Mouse (Mus musculus) CH12.LX (cell line): ENCODE results near the gene Myo16. TPM values are rescaled to one million over a fixed set of nuclear protein-coding genes. Genes with fewer than 3 reads are reported as not detected.
A peak's percentile ranks its signal among the peaks of the same experiment; 100 is the strongest.

Experiments used
- DNase-seq: peaks from one replicate; pipeline ENCODE4 v3.0.0-alpha.2; 2013; ENCODE audit errors: extremely low read depth
- H3K27ac ChIP-seq: 2 replicates; pipeline ENCODE4 v1.5.1; 2012; ENCODE audit warnings: low read depth, mild to moderate bottlenecking, control low read depth, moderate library complexity; ENCODE audit not compliant: insufficient read depth
- H3K27me3 ChIP-seq: replicated peaks from 2 replicates; pipeline ENCODE3; 2012; ENCODE audit warnings: inconsistent platforms
- H3K36me3 ChIP-seq, 2 experiments: replicated peaks in 1 of 2; 2 replicates each; pipeline versions ENCODE3 to v1.6.1; 2012; ENCODE audit warnings: inconsistent platforms in 1 of 2, low read length in 1 of 2, mild to moderate bottlenecking in 1 of 2, mixed read lengths in 1 of 2, moderate library complexity in 1 of 2; ENCODE audit not compliant: control insufficient read depth in 1 of 2, insufficient read depth in 1 of 2
- H3K4me1 ChIP-seq, 2 experiments: 2 replicates each; pipeline ENCODE4 v1.6.1; 2012; ENCODE audit warnings: inconsistent platforms in 1 of 2, moderate library complexity in 1 of 2; ENCODE audit not compliant: insufficient read depth in 2 of 2, control insufficient read depth in 1 of 2
- H3K4me2 ChIP-seq: 2 replicates; pipeline ENCODE4 v1.6.1; 2012; ENCODE audit warnings: low read depth, mild to moderate bottlenecking, control low read depth; ENCODE audit not compliant: poor library complexity, insufficient read depth, severe bottlenecking
- H3K4me3 ChIP-seq, 3 experiments: fragments of 150-350 bp in 1 of 3; sonication (generic) in 1 of 3; replicated peaks in 1 of 3; 2 replicates each; pipeline versions ENCODE3 to v1.5.1; 2011 to 2012; ENCODE audit warnings: low read depth in 2 of 3, low read length in 2 of 3, mild to moderate bottlenecking in 2 of 3, moderate library complexity in 2 of 3, control low read depth in 1 of 3, improper control_type of control experiment in 1 of 3, inconsistent platforms in 1 of 3, mixed read lengths in 1 of 3; ENCODE audit not compliant: poor library complexity in 1 of 3
- H3K79me2 ChIP-seq: replicated peaks from 2 replicates; pipeline ENCODE4 v1.6.1; 2012; ENCODE audit warnings: mild to moderate bottlenecking, moderate library complexity; ENCODE audit not compliant: control insufficient read depth, poor library complexity, insufficient read depth, severe bottlenecking; ENCODE audit errors: extremely low read depth
- H3K9ac ChIP-seq: 2 replicates; pipeline ENCODE4 v1.6.1; 2012; ENCODE audit warnings: low read depth, mild to moderate bottlenecking, control low read depth, moderate library complexity; ENCODE audit not compliant: insufficient read depth
- H3K9me3 ChIP-seq: replicated peaks from 2 replicates; pipeline ENCODE3; 2012; ENCODE audit warnings: low read length, inconsistent platforms, mixed read lengths
- CHD2 ChIP-seq: IDR thresholded peaks from 2 replicates; pipeline ENCODE4 v1.6.1; 2011; ENCODE audit warnings: low read length, improper control_type of control experiment
- CTCF ChIP-seq, 2 experiments: IDR thresholded peaks in 1 of 2; conservative IDR thresholded peaks in 1 of 2; 2 replicates each; pipeline ENCODE4 v1.5.1; 2011 to 2012; ENCODE audit warnings: low read depth in 2 of 2, low read length in 2 of 2, improper control_type of control experiment in 1 of 2, inconsistent platforms in 1 of 2, mild to moderate bottlenecking in 1 of 2, moderate library complexity in 1 of 2
- ELF1 ChIP-seq: IDR thresholded peaks from 2 replicates; pipeline ENCODE4 v1.6.1; 2014; ENCODE audit warnings: low read depth, mild to moderate bottlenecking, inconsistent platforms, low read length, improper control_type of control experiment
- EP300 ChIP-seq: IDR thresholded peaks from 2 replicates; pipeline ENCODE4 v1.6.1; 2011; ENCODE audit warnings: low read length, improper control_type of control experiment
- ETS1 ChIP-seq: conservative IDR thresholded peaks from 2 replicates; pipeline ENCODE4 v1.6.1; 2012; ENCODE audit warnings: low read depth, mild to moderate bottlenecking, inconsistent platforms, low read length, improper control_type of control experiment, moderate library complexity
- GABPA ChIP-seq: IDR thresholded peaks from 2 replicates; pipeline ENCODE4 v1.6.1; 2012; ENCODE audit warnings: low read depth, low read length, improper control_type of control experiment, inconsistent platforms; ENCODE audit not compliant: insufficient replicate concordance
- HCFC1 ChIP-seq: IDR thresholded peaks from 2 replicates; pipeline ENCODE4 v1.6.1; 2012; ENCODE audit warnings: low read depth, mild to moderate bottlenecking, inconsistent platforms, low read length, improper control_type of control experiment
- IRF4 ChIP-seq: IDR thresholded peaks from 2 replicates; pipeline ENCODE4 v1.6.1; 2014; ENCODE audit warnings: low read depth, mild to moderate bottlenecking, inconsistent platforms, low read length, improper control_type of control experiment
- JUN ChIP-seq: IDR thresholded peaks from 2 replicates; pipeline ENCODE4 v1.6.1; 2011; ENCODE audit warnings: low read depth, mild to moderate bottlenecking, low read length, improper control_type of control experiment, moderate library complexity; ENCODE audit not compliant: insufficient read depth
- KAT2A ChIP-seq: IDR thresholded peaks from 2 replicates; pipeline ENCODE4 v1.6.1; 2012; ENCODE audit warnings: low read length, improper control_type of control experiment, inconsistent platforms; ENCODE audit not compliant: insufficient replicate concordance
- MAFK ChIP-seq: IDR thresholded peaks from 2 replicates; pipeline ENCODE4 v1.6.1; 2011; ENCODE audit warnings: low read length, improper control_type of control experiment; ENCODE audit not compliant: insufficient replicate concordance
- MAX ChIP-seq: IDR thresholded peaks from 2 replicates; pipeline ENCODE4 v1.6.1; 2011; ENCODE audit warnings: low read length, improper control_type of control experiment
- MEF2A ChIP-seq: IDR thresholded peaks from 2 replicates; pipeline ENCODE4 v1.6.1; 2014; ENCODE audit warnings: low read depth, mild to moderate bottlenecking, inconsistent platforms, low read length, improper control_type of control experiment, borderline replicate concordance
- MXI1 ChIP-seq: IDR thresholded peaks from 2 replicates; pipeline ENCODE4 v1.6.1; 2011; ENCODE audit warnings: mild to moderate bottlenecking, low read depth, low read length, improper control_type of control experiment
- MYC ChIP-seq: IDR thresholded peaks from 2 replicates; pipeline ENCODE4 v1.6.1; 2011; ENCODE audit warnings: low read depth, mild to moderate bottlenecking, improper control_type of control experiment, low read length
- POLR2AphosphoS2 ChIP-seq: IDR thresholded peaks from 2 replicates; pipeline ENCODE4 v1.6.1; 2011; ENCODE audit warnings: low read depth, low read length, improper control_type of control experiment
- RAD21 ChIP-seq: IDR thresholded peaks from 2 replicates; pipeline ENCODE4 v1.6.1; 2011; ENCODE audit warnings: low read depth, mild to moderate bottlenecking, low read length, improper control_type of control experiment, moderate library complexity
- RCOR1 ChIP-seq: conservative IDR thresholded peaks from 2 replicates; pipeline ENCODE4 v1.6.1; 2012; ENCODE audit warnings: low read depth, mild to moderate bottlenecking, inconsistent platforms, low read length, improper control_type of control experiment
- SMC3 ChIP-seq: IDR thresholded peaks from 2 replicates; pipeline ENCODE4 v1.6.1; 2011; ENCODE audit warnings: low read depth, low read length, improper control_type of control experiment
- TCF12 ChIP-seq: IDR thresholded peaks from 2 replicates; pipeline ENCODE4 v1.6.1; 2014; ENCODE audit warnings: low read depth, mild to moderate bottlenecking, inconsistent platforms, low read length, improper control_type of control experiment
- UBTF ChIP-seq: IDR thresholded peaks from 2 replicates; pipeline ENCODE4 v1.6.1; 2012; ENCODE audit warnings: low read depth, mild to moderate bottlenecking, inconsistent platforms, low read length, improper control_type of control experiment, moderate library complexity
- USF1 ChIP-seq: IDR thresholded peaks from 2 replicates; pipeline ENCODE4 v1.6.1; 2014; ENCODE audit warnings: low read depth, mild to moderate bottlenecking, inconsistent platforms, low read length, improper control_type of control experiment
- USF2 ChIP-seq: conservative IDR thresholded peaks from 2 replicates; pipeline ENCODE4 v1.6.1; 2011; ENCODE audit warnings: low read depth, low read length, improper control_type of control experiment
- ZC3H11A ChIP-seq: IDR thresholded peaks from 2 replicates; pipeline ENCODE4 v1.6.1; 2012; ENCODE audit warnings: low read depth, mild to moderate bottlenecking, inconsistent platforms, low read length, improper control_type of control experiment
- ZKSCAN1 ChIP-seq: IDR thresholded peaks from 2 replicates; pipeline ENCODE4 v1.6.1; 2012; ENCODE audit warnings: low read depth, inconsistent platforms, low read length, improper control_type of control experiment, borderline replicate concordance
- ZNF384 ChIP-seq: IDR thresholded peaks from 2 replicates; pipeline ENCODE4 v1.6.1; 2012; ENCODE audit warnings: low read depth, low read length, improper control_type of control experiment, inconsistent platforms
- dilution Hi-C: fragments of 300-500 bp; cut with MboI; formaldehyde crosslinking; loops from 2 replicates; pipeline ENCODE4 v1.14.3; 2020; ENCODE audit warnings: low sequenced_read_pairs; ENCODE audit not compliant: extremely low pct_unique_long_range_greater_than_20kb, extremely low pct_ligation_motif_present
- in situ Hi-C: fragments of 300-500 bp; cut with MboI; formaldehyde crosslinking; loops from 3 replicates; pipeline ENCODE4 v1.14.3; 2019; ENCODE audit warnings: low sequenced_read_pairs, low pct_ligation_motif_present, low pct_unique_long_range_greater_than_20kb, mixed read lengths
- polyA plus RNA-seq: library from polyadenylated mRNA; unstranded; fragments of >175 nt; gene quantifications from 2 replicates; pipeline ENCODE4 v1.2.1, GENCODE M21; 2012; ENCODE audit warnings: low read depth; ENCODE audit not compliant: insufficient read length
- total RNA-seq, 2 experiments: library from RNA; depleted of rRNA; stranded (reverse); fragments of 300-350 nt in 1 of 2; fragments of >200 nt in 1 of 2; gene quantifications; 2 replicates each; pipeline ENCODE4 v1.2.3; 2012 to 2014

Myo16 gene
- total and polyA plus RNA-seq, 3 experiments, result not detected

DNA sequence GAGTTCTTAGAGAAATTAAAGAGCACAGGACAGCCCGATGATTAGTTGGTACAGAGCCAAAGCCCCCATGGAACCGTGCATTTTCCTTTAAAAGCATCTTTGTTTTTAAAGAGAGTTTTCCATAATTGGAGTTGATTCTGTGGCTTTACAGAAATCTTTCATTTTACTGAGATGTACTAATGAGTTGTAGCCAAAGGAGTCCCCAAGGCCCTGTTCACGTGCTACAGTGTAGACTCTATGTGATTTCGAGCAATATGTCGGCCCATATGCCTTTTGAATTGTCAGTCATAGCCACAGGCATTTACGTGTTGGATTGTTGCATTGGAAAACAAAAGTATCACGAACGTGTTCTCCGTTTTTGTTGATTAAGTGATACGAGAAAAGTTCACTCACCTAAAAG lies 325.3 kb downstream of the Myo16 start:
- H3K27me3 ChIP-seq, result peaks cover 2% of the 10 kb centered on the region
- dilution Hi-C loops, result no loop called here
- H3K36me3 ChIP-seq, result no peaks in the 10 kb centered on the region
- DNase-seq, result no peak
- H3K4me2 ChIP-seq, result no peak overlapping the region
- no peaks in the 10 kb centered on the region for H3K9me3 ChIP-seq
- H3K27ac ChIP-seq, result no peak overlapping the region
- no peak overlapping the region for H3K9ac ChIP-seq
- no peaks in the 10 kb centered on the region for H3K79me2 ChIP-seq
- in situ Hi-C loops, result no loop called here
- H3K4me3 ChIP-seq, result no peak overlapping the region
- peaks cover 0 to 4% of the 10 kb centered on the region in 2 experiments; a peak in 1 of 4 replicates for H3K4me1 ChIP-seq
- TF ChIP-seq ELF1, result no peak
- no peak for TF ChIP-seq MAX
- no peak for TF ChIP-seq MXI1
- TF ChIP-seq CHD2, result no peak
- TF ChIP-seq JUN, result no peak
- no peak for TF ChIP-seq EP300
- TF ChIP-seq MYC, result no peak
- TF ChIP-seq IRF4, result no peak
- no peak for TF ChIP-seq HCFC1
- no peak for TF ChIP-seq RAD21
- TF ChIP-seq CTCF (conservative IDR thresholded peaks at IDR 0.05 in 1 of 2, IDR thresholded peaks at IDR 0.05 in 1 of 2; ENCODE audit: low read depth in 2 of 2, low read length in 2 of 2), result no peak
- no peak for TF ChIP-seq USF2
- no peak for TF ChIP-seq GABPA
- TF ChIP-seq SMC3, result no peak
- TF ChIP-seq TCF12, result no peak
- no peak for TF ChIP-seq POLR2AphosphoS2
- no peak for TF ChIP-seq ZC3H11A
- TF ChIP-seq ZKSCAN1, result no peak

DNA sequence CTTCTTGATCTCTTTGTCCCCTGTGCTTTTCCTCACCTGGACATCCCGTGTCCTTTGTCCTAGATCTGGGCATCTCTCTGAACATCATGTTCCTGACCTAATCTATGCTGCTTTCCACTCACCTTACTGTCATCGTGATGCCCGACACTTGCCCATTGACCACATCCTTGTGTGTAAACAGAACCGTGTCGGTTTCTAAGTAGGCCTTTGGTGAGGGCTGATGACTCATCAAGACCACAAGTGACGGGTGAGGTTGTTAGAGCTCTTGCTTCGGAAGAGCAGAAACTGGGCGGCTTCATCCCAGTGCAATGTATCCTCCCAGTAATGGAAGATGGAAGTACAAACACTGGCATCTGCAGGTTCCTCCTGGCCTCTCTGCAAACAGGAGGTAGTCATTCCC lies 327.1 kb downstream of the Myo16 start:
- Histone ChIP-seq H3K4me2 (no peak overlapping the region), H3K27me3 (peaks cover 2% of the 10 kb centered on the region), H3K79me2 (no peaks in the 10 kb centered on the region), H3K9ac (no peak overlapping the region), H3K36me3 (no peaks in the 10 kb centered on the region), H3K4me3 (no peak overlapping the region), H3K27ac (no peak overlapping the region), H3K4me1 (peaks cover 0 to 4% of the 10 kb centered on the region in 2 experiments; a peak in 1 of 4 replicates), H3K9me3 (no peaks in the 10 kb centered on the region)
- peak; percentile 18 for DNase-seq
- in situ Hi-C loops, result no loop called here
- dilution Hi-C loops, result no loop called here
- TF ChIP-seq ETS1 (no peak), MEF2A (no peak), MXI1 (no peak), IRF4 (no peak), ZNF384 (no peak), HCFC1 (no peak), USF1 (no peak), RCOR1 (no peak), UBTF (no peak), RAD21 (no peak), CHD2 (no peak), JUN (no peak), GABPA (no peak), KAT2A (no peak), POLR2AphosphoS2 (no peak), MAFK (no peak)
